Mouse (Mus musculus) 416B (cell line): Measurements from ENCODE around the gene Cstf2.
A peak's percentile ranks its signal among the peaks of the same experiment; 100 is the strongest.

Experiments used
- DNase-seq: peaks from one replicate; pipeline ENCODE4 v3.0.0; 2011; ENCODE audit warnings: low read depth

Cstf2 gene

GRCm38 (mm10) chrX:134058987-134059712 lies at the start of gene Cstf2:
Cstf2 (plus strand) TSS chrX:134059187.
- peak; percentile 93 for DNase-seq

GRCm38 (mm10) chrX:134019005-134019404 lies 40.0 kb upstream of the Cstf2 start:
- DNase-seq, result peak; percentile 65

GRCm38 (mm10) chrX:134020664-134021063 lies 38.3 kb upstream of the Cstf2 start:
- no peak for DNase-seq

GRCm38 (mm10) chrX:134048994-134049393 lies 10.0 kb upstream of the Cstf2 start:
- DNase-seq, result no peak

- no peak for DNase-seq
Measured at GRCm38 (mm10) chrX:134056897-134057296, 2.1 kb upstream of the Cstf2 start.

GRCm38 (mm10) chrX:134058040-134058875 lies 729 bp upstream of the Cstf2 start:
- DNase-seq, result no peak

- DNase-seq, result peak; percentile 76
Measured at GRCm38 (mm10) chrX:134059764-134060163, 777 bp downstream of the Cstf2 start.

GRCm38 (mm10) chrX:134085453-134085852 lies 26.5 kb downstream of the Cstf2 start:
- DNase-seq, result no peak

GRCm38 (mm10) chrX:134102641-134103040 lies 43.7 kb downstream of the Cstf2 start:
- no peak for DNase-seq

- peak; percentile 32 for DNase-seq
Measured at GRCm38 (mm10) chrX:134111767-134112166, 52.8 kb downstream of the Cstf2 start.

- peak; percentile 87 for DNase-seq
Measured at GRCm38 (mm10) chrX:134116417-134116816, 57.4 kb downstream of the Cstf2 start.

- peak; percentile 58 for DNase-seq
Measured at GRCm38 (mm10) chrX:134128549-134128948, 69.6 kb downstream of the Cstf2 start.

- DNase-seq, result peak; percentile 45
Measured at GRCm38 (mm10) chrX:134132295-134132694, 73.3 kb downstream of the Cstf2 start.

- no peak for DNase-seq
Measured at GRCm38 (mm10) chrX:134133821-134134220, 74.8 kb downstream of the Cstf2 start.
